Mouse (Mus musculus) lung, embryonic 15.5 days (tissue): ENCODE data around the gene Morn3. TPM values are rescaled to one million over a fixed set of nuclear protein-coding genes. Genes with fewer than 3 reads are reported as not detected.

ENCODE experiments used
- ATAC-seq: fragments of 200-750 bp; cut with Nextera tagmentation; 2 replicates; pipeline ENCODE4 v1.8.0; 2017; ENCODE audit warnings: moderate number of reproducible peaks, borderline replicate concordance; ENCODE audit not compliant: low FRiP score, low TSS enrichment; ENCODE audit errors: extremely low read depth
- H3K27ac ChIP-seq: fragments of 300-500 bp; sonication (generic); 2 replicates; pipeline ENCODE4 v1.5.1; 2015; ENCODE audit warnings: moderate library complexity, mild to moderate bottlenecking, inconsistent platforms
- H3K27me3 ChIP-seq: fragments of 300-500 bp; sonication (generic); 2 replicates; pipeline ENCODE4 v1.6.1; 2015; ENCODE audit warnings: inconsistent platforms
- H3K36me3 ChIP-seq: fragments of 300-500 bp; sonication (generic); 2 replicates; pipeline ENCODE4 v1.6.1; 2015; ENCODE audit warnings: inconsistent platforms
- H3K4me1 ChIP-seq: fragments of 300-500 bp; sonication (generic); 2 replicates; pipeline ENCODE4 v1.6.1; 2015; ENCODE audit warnings: inconsistent platforms
- H3K4me2 ChIP-seq: fragments of 300-500 bp; sonication (generic); 2 replicates; pipeline ENCODE4 v1.6.1; 2015; ENCODE audit warnings: inconsistent platforms, mild to moderate bottlenecking, moderate library complexity
- H3K4me3 ChIP-seq: fragments of 300-500 bp; sonication (generic); 2 replicates; pipeline ENCODE4 v1.5.1; 2015; ENCODE audit warnings: mild to moderate bottlenecking, inconsistent platforms
- H3K9ac ChIP-seq: fragments of 300-500 bp; sonication (generic); 2 replicates; pipeline ENCODE4 v1.6.1; 2015; ENCODE audit warnings: inconsistent platforms
- H3K9me3 ChIP-seq: fragments of 300-500 bp; sonication (generic); 2 replicates; pipeline ENCODE4 v1.6.1; 2016; ENCODE audit warnings: inconsistent platforms
- WGBS: fragments of 180-500 bp; shearing (Covaris S2); methylation state at CpG from one replicate; pipeline ENCODE4 v1.1.7; 2015; 5-methylcytosine and 5-hydroxymethylcytosine counted together
- polyA plus RNA-seq: library from polyadenylated mRNA; unstranded; fragments of >200 nt; fragmentation: Nextera tagmentation; extraction: Ambion mirVana; gene quantifications from 2 replicates; pipeline ENCODE4 v1.2.1, GENCODE M21; 2015

Gene Morn3
- polyA plus RNA-seq, result 1.3 and 1.5 TPM in 2 replicates

- H3K4me2 ChIP-seq, result no peak within 1 kb of the TSS
- no peaks in the 10 kb centered on the region for H3K36me3 ChIP-seq
- no peak within 1 kb of the TSS for H3K27ac ChIP-seq
- H3K9me3 ChIP-seq, result no peaks in the 10 kb centered on the region
- H3K4me1 ChIP-seq, result peaks cover 4% of the 10 kb centered on the region; the same call in 1 of the 2 replicates
- H3K9ac ChIP-seq, result no peak within 1 kb of the TSS
- no peak within 1 kb of the TSS for H3K4me3 ChIP-seq
- no peak for ATAC-seq
- 68% methylated on average over 3 of the region's 3 CpGs for WGBS
- H3K27me3 ChIP-seq, result no peaks in the 10 kb centered on the region
Observed at GRCm38 (mm10) chr5:123046916-123047315, at the start of gene Morn3. Gene Morn3 (minus strand): TSS chr5:123047016.

- no peaks in the 10 kb centered on the region for H3K9me3 ChIP-seq
- no peak overlapping the region for H3K27ac ChIP-seq
- 92% methylated on average over 8 of the region's 8 CpGs for WGBS
- no peak overlapping the region for H3K9ac ChIP-seq
- no peak overlapping the region for H3K4me3 ChIP-seq
- no peak for ATAC-seq
- H3K36me3 ChIP-seq, result no peaks in the 10 kb centered on the region
- H3K4me2 ChIP-seq, result no peak overlapping the region
- H3K4me1 ChIP-seq, result peaks cover 3% of the 10 kb centered on the region; the same call in 1 of the 2 replicates
- H3K27me3 ChIP-seq, result no peaks in the 10 kb centered on the region
Observed at GRCm38 (mm10) chr5:123096299-123096698, 49.5 kb upstream of the Morn3 start.

- Histone ChIP-seq H3K27me3 (no peaks in the 10 kb centered on the region), H3K4me1 (peaks cover 3% of the 10 kb centered on the region; the same call in 1 of the 2 replicates), H3K4me2 (no peak overlapping the region), H3K27ac (no peak overlapping the region), H3K9me3 (no peaks in the 10 kb centered on the region), H3K9ac (no peak overlapping the region), H3K36me3 (no peaks in the 10 kb centered on the region), H3K4me3 (no peak overlapping the region)
- 63% methylated on average over 25 of the region's 25 CpGs for WGBS
- ATAC-seq, result peak; percentile 45; the same call in 1 of the 2 replicates
Observed at GRCm38 (mm10) chr5:123094238-123094991, 47.6 kb upstream of the Morn3 start.

GRCm38 (mm10) chr5:123093077-123093633 is 46.3 kb upstream of the Morn3 start:
- peaks cover 3% of the 10 kb centered on the region; the same call in 1 of the 2 replicates for H3K4me1 ChIP-seq
- no peak overlapping the region for H3K4me2 ChIP-seq
- no peaks in the 10 kb centered on the region for H3K27me3 ChIP-seq
- H3K9ac ChIP-seq, result no peak overlapping the region
- ATAC-seq, result no peak
- no peak overlapping the region for H3K27ac ChIP-seq
- WGBS, result 66% methylated on average over 14 of the region's 14 CpGs
- no peak overlapping the region for H3K4me3 ChIP-seq
- H3K36me3 ChIP-seq, result no peaks in the 10 kb centered on the region
- H3K9me3 ChIP-seq, result no peaks in the 10 kb centered on the region

- no peak overlapping the region for H3K4me2 ChIP-seq
- WGBS, result 81% methylated on average over 10 of the region's 10 CpGs
- H3K9ac ChIP-seq, result no peak overlapping the region
- no peaks in the 10 kb centered on the region for H3K27me3 ChIP-seq
- no peak overlapping the region for H3K4me3 ChIP-seq
- no peaks in the 10 kb centered on the region for H3K9me3 ChIP-seq
- no peak for ATAC-seq
- H3K4me1 ChIP-seq, result peaks cover 3% of the 10 kb centered on the region; the same call in 1 of the 2 replicates
- no peaks in the 10 kb centered on the region for H3K36me3 ChIP-seq
- H3K27ac ChIP-seq, result no peak overlapping the region
Observed at GRCm38 (mm10) chr5:123090560-123091306, 43.9 kb upstream of the Morn3 start.

- Histone ChIP-seq H3K27me3 (no peaks in the 10 kb centered on the region), H3K27ac (no peak overlapping the region), H3K4me1 (no peaks in the 10 kb centered on the region), H3K36me3 (no peaks in the 10 kb centered on the region), H3K9me3 (no peaks in the 10 kb centered on the region), H3K4me2 (no peak overlapping the region), H3K4me3 (no peak overlapping the region), H3K9ac (no peak overlapping the region)
- no peak for ATAC-seq
- WGBS, result 92% methylated on average over 4 of the region's 4 CpGs
Observed at GRCm38 (mm10) chr5:123088784-123089183, 42.0 kb upstream of the Morn3 start.

GRCm38 (mm10) chr5:123086501-123086900 is 39.7 kb upstream of the Morn3 start:
- WGBS, result 85% methylated on average over 2 of the region's 2 CpGs
- H3K9me3 ChIP-seq, result no peaks in the 10 kb centered on the region
- ATAC-seq, result no peak

GRCm38 (mm10) chr5:123083340-123084050 is 36.7 kb upstream of the Morn3 start:
- no peaks in the 10 kb centered on the region for H3K27me3 ChIP-seq
- H3K27ac ChIP-seq, result no peak overlapping the region
- H3K4me2 ChIP-seq, result no peak overlapping the region
- 59% methylated on average over 13 of the region's 13 CpGs for WGBS
- H3K9ac ChIP-seq, result no peak overlapping the region
- no peaks in the 10 kb centered on the region; the same call in 1 of the 2 replicates for H3K4me1 ChIP-seq
- H3K4me3 ChIP-seq, result no peak overlapping the region
- no peak for ATAC-seq
- H3K9me3 ChIP-seq, result no peaks in the 10 kb centered on the region
- H3K36me3 ChIP-seq, result no peaks in the 10 kb centered on the region

More at GRCm38 (mm10) chr5:123086501-123086900, 39.7 kb upstream of the Morn3 start:
- Histone ChIP-seq H3K9ac (no peak overlapping the region), H3K27ac (no peak overlapping the region), H3K4me3 (no peak overlapping the region), H3K36me3 (no peaks in the 10 kb centered on the region), H3K4me2 (no peak overlapping the region), H3K4me1 (no peaks in the 10 kb centered on the region), H3K27me3 (no peaks in the 10 kb centered on the region)

GRCm38 (mm10) chr5:123080510-123080909 is 33.7 kb upstream of the Morn3 start:
- Histone ChIP-seq H3K27ac (no peak overlapping the region), H3K27me3 (no peaks in the 10 kb centered on the region), H3K4me3 (no peak overlapping the region), H3K9ac (no peak overlapping the region), H3K4me2 (no peak overlapping the region), H3K36me3 (no peaks in the 10 kb centered on the region), H3K9me3 (no peaks in the 10 kb centered on the region), H3K4me1 (peaks cover 18% of the 10 kb centered on the region)
- WGBS, result 94% methylated on average over 12 of the region's 13 CpGs
- no peak for ATAC-seq

- no peak for ATAC-seq
- Histone ChIP-seq H3K4me3 (no peak overlapping the region), H3K9me3 (no peaks in the 10 kb centered on the region), H3K27me3 (no peaks in the 10 kb centered on the region), H3K4me1 (peaks cover 23% of the 10 kb centered on the region), H3K27ac (peak overlapping the region; percentile 48; the same call in 1 of the 2 replicates), H3K9ac (no peak overlapping the region), H3K4me2 (no peak overlapping the region), H3K36me3 (no peaks in the 10 kb centered on the region)
- 45% methylated on average over 8 of the region's 8 CpGs for WGBS
Observed at GRCm38 (mm10) chr5:123080041-123080440, 33.2 kb upstream of the Morn3 start.

- H3K4me2 ChIP-seq, result no peak overlapping the region
- no peak for ATAC-seq
- no peaks in the 10 kb centered on the region for H3K36me3 ChIP-seq
- H3K9ac ChIP-seq, result no peak overlapping the region
- H3K27ac ChIP-seq, result peak overlapping the region; percentile 48; the same call in 1 of the 2 replicates
- H3K4me1 ChIP-seq, result peaks cover 23% of the 10 kb centered on the region
- H3K27me3 ChIP-seq, result no peaks in the 10 kb centered on the region
- H3K4me3 ChIP-seq, result no peak overlapping the region
- no peaks in the 10 kb centered on the region for H3K9me3 ChIP-seq
- WGBS, result 68% methylated on average over 1 of the region's 1 CpGs
Observed at GRCm38 (mm10) chr5:123079568-123079967, 32.8 kb upstream of the Morn3 start.
